Mouse (Mus musculus) gastrocnemius, adult 8-10 months (tissue): ENCODE results near the gene Ndufab1. TPM values are rescaled to one million over a fixed set of nuclear protein-coding genes. Genes with fewer than 3 reads are reported as not detected.

Experiments used
- DNase-seq, 2 experiments: peaks; one replicate each; pipeline ENCODE4 v3.0.0; 2022; ENCODE audit warnings: low spot score in 2 of 2
- total RNA-seq, 4 experiments: library from RNA; stranded (reverse); gene quantifications; 2 replicates each; pipeline ENCODE4 v1.2.4; 2022

The Ndufab1 gene
- total RNA-seq, 4 experiments from 2014 or later = 535 to 610 (median 563) TPM

- DNase-seq = no peak
Observed at GRCm38 (mm10) chr7:122067517-122068381, 33.9 kb downstream of the Ndufab1 start.

GRCm38 (mm10) chr7:122066945-122067516, 34.7 kb downstream of the Ndufab1 start, which contains the start of the genes Ubfd1 and Ears2:
Gene Ubfd1 (plus strand): TSS chr7:122067175.
Gene Ears2 (minus strand): TSS chr7:122067263.
- peak; percentile 94 for DNase-seq

- no peak for DNase-seq
Observed at GRCm38 (mm10) chr7:122066102-122066944, 35.4 kb downstream of the Ndufab1 start.

- DNase-seq = no peak
Observed at GRCm38 (mm10) chr7:122065656-122066055, 36.0 kb downstream of the Ndufab1 start.

GRCm38 (mm10) chr7:122056633-122057032, 45.1 kb downstream of the Ndufab1 start:
- no peak for DNase-seq

- no peak for DNase-seq
Observed at GRCm38 (mm10) chr7:122050834-122051233, 50.9 kb downstream of the Ndufab1 start.

GRCm38 (mm10) chr7:122048191-122048590, 53.5 kb downstream of the Ndufab1 start:
- no peak for DNase-seq

GRCm38 (mm10) chr7:122046813-122047212, 54.9 kb downstream of the Ndufab1 start:
- DNase-seq = no peak

GRCm38 (mm10) chr7:122045711-122046110, 56.0 kb downstream of the Ndufab1 start:
- no peak for DNase-seq

GRCm38 (mm10) chr7:122045181-122045634, 56.5 kb downstream of the Ndufab1 start:
- DNase-seq = peak; percentile 14 to 37

GRCm38 (mm10) chr7:122044106-122044505, 57.6 kb downstream of the Ndufab1 start:
- DNase-seq = no peak

Other genes with a start within 250 kb of the Ndufab1 start
- gene Scnn1b, start 236.8 kb downstream of the Ndufab1 start, total RNA-seq = under 1 TPM in 1 of 4 experiments, not detected in 3; 0.29 TPM
- 10 to 100 TPM; 11.1 to 11.9 (median 11.6) TPM for gene Cog7, start 120.2 kb downstream of the Ndufab1 start, total RNA-seq
- gene Gga2, start 80.7 kb downstream of the Ndufab1 start, total RNA-seq = 10 to 100 TPM; 13.3 to 17.0 (median 15.2) TPM
- 10 to 100 TPM; 18.3 to 22.9 (median 21.0) TPM for gene Ubfd1, start 34.7 kb downstream of the Ndufab1 start, total RNA-seq
- 1 to 10 TPM; 6.4 to 9.3 (median 8.0) TPM for gene Ears2, start 34.6 kb downstream of the Ndufab1 start, total RNA-seq
- 1 to 10 TPM in 1 of 4 experiments, under 1 TPM in 3; 0.24 to 1.2 (median 0.42) TPM for gene Palb2, start 31.1 kb upstream of the Ndufab1 start, total RNA-seq
- gene Dctn5, start 31.2 kb upstream of the Ndufab1 start, total RNA-seq = 10 to 100 TPM; 16.2 to 18.3 (median 17.6) TPM
- gene Plk1, start 57.6 kb upstream of the Ndufab1 start, total RNA-seq = under 1 TPM in 1 of 4 experiments, not detected in 3; 0.13 TPM
- not detected for gene Ern2, start 84.3 kb upstream of the Ndufab1 start, total RNA-seq
- 1 to 10 TPM; 2.5 to 4.3 (median 3.4) TPM for gene Chp2, start 117.6 kb upstream of the Ndufab1 start, total RNA-seq
- 1 to 10 TPM in 1 of 4 experiments, under 1 TPM in 3; 0.15 to 1.2 (median 0.73) TPM for gene Prkcb, start 186.9 kb upstream of the Ndufab1 start, total RNA-seq